Mouse (Mus musculus): Measurements from ENCODE around the gene Jmy.
"Not testable (repeated sequence)": the region's sequence is repeated elsewhere in the genome, so short reads cannot be mapped to it uniquely, and the experiment has no call there.

The Jmy gene

DNA sequence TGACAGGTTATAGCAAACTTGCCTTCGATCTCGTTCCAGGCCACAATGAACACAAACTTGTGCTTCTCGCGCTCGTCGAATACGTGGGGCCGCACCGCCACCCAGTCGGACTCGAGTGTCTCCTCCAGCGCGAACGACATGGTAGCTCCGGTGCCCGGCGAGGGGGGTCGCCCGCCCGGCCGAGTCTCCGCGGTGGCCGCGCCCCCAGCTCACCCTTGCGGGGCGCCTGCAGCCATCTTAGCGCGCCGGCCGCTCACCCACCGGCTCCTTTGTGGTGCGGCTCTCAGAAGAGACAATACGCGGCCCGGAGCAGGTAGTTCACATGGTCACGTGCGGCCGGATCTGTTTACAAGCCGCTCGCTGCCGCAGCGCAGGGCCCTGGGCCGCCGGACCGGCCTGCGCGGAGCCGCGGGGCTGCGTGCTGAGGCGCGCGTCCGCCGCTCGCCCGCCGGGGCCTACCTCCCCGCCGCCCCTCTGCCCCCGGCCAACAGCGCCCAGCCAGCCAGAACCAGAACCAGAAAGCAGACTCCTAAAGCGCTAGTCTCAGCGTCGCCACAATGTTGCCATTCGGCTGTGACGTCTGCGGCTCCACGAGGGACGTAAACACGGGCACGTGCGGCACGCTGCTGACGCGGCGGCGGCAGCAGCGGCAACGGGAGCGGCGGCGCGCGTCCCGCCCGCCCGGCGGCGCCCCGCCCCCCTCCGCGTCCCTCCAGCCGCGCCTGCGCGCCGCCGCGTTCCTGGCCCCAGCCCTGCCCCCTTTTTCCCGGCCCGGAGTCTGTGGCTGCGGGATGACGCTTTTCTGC lies at the start of gene Jmy:
TSS of gene Jmy (minus strand) at position 642 of the 806 bp plus-strand sequence.
- peak; percentile 22 to 74 for DNase-seq (ENCODE audit: low read depth in 1 of 2, low spot score in 2 of 2)

DNA sequence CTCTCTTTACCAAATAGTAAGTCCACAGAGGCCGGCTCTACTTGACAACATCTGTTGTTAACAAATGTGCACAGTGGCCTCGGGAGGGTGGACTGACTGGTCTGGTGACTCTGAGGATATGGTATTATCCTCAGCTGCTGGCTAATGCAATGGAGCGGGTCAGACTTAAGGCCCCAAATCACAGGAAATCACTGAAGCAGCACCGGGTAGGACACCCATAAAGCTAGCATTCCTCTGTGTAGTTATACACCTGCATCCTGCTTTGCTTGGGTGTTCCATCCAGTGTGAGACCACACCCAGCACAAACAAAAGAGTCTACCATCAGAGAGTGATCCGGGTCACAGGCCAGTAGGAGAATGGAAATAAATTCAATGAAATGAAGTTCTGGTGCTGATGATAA lies 48.0 kb upstream of the Jmy start:
- no peak for DNase-seq (ENCODE audit: low read depth in 1 of 2, low spot score in 2 of 2)

DNA sequence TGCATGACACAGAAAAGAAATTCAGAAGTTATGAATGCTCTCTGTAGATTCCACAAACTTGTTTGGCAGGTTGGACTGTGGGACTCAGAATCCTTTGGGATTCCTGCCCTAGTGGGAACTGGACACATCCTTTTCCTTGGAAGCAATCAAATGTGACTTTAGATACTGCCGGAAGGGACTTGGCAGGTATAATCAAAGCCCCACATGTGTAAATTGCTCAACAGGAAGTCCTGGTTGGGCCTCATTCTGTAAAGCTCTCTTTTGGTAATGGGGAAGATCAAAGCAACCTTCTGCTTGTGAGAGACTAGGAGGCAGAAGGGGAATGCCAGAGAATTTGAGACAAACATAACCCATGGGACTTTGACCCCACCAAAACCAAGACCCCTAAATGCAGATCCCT lies 46.4 kb upstream of the Jmy start:
- DNase-seq (ENCODE audit: low read depth in 1 of 2, low spot score in 2 of 2), result no peak

DNA sequence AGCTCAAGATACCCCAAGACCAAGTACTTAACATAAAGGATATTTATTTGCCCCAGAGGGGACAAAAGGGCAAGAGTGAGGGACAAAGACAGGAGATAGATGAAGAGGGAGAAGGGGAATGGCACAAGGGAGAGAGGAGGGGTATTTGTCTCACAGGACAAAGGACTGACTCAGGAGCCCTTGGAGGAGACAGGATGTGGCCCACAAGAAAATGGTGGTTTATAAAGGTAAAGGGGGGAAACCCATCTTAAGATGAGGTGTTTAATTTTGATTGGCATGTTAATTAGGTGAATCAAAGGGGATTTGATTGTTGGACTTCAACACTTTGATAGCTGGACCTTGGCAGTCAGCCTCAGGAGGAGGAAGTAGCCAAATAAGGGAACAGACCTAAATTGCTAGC lies 44.7 kb upstream of the Jmy start:
- DNase-seq (ENCODE audit: low read depth in 1 of 2, low spot score in 2 of 2), result no peak

DNA sequence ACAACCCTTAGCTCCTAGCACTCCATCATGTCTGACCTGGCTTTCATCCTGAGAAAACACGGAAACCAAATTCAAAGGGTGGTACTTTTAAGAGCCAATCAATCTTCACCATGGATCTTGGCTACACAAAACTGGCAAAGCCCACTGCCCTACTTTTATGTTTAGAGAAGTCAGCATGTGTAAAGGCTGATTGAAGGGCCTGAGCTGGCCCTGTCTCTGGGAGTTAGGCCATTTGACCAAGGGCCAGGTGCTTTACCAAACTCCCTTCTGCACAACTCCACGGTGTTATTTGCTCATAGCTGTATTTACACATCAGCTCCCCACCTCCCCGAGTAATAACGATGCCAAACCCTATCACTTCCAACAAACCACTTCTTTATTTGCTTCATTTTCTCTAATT lies 39.7 kb upstream of the Jmy start:
- DNase-seq (ENCODE audit: low read depth in 1 of 2, low spot score in 2 of 2), result no peak

DNA sequence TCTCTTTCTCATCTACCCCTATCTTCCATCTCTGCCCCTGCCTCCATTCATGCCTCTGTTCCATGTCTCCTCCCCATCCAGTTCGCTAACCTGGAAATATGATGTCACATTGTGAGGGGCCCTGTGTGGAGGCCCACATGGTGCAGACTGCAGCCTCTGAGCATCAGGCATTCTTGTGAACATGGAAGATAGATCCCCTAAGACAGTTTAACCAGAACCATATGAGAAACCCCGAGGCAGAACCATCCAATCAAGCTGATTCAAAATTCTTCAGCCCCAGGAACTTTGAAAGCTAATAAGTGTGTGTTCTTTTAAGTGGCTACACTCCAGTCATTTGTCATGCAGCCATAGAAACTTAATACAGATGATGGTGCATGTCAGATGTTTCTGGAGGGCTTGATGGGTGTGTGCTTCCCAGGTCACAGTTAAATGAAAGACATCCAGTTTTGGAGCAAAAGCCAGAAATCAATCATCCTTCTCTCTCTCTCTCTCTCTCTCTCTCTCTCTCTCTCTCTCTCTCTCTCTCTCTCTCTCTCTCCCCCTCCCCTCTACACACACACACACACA lies 19.2 kb upstream of the Jmy start:
- no peak for DNase-seq (ENCODE audit: low read depth in 1 of 2, low spot score in 2 of 2)

DNA sequence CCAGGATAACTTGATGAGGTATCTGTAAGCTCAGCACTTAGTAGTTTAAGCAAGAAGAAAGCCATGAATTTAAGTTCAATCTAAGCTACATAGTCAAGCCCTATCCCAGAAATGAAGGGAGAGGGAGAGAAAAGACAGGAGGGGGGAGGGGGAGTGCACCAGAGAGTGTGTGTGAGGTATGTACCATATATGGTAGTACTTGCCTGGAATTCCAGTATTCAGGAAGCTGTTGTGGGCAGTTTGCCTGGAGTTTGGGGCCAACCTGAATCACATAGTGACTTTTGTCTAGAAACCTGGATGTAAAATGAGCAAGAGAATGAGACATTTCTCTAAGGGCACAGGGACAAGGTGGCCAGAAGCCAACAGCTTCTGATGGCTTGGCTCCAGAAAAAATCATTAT lies 17.6 kb upstream of the Jmy start:
- no peak for DNase-seq (ENCODE audit: low read depth in 1 of 2, low spot score in 2 of 2)

DNA sequence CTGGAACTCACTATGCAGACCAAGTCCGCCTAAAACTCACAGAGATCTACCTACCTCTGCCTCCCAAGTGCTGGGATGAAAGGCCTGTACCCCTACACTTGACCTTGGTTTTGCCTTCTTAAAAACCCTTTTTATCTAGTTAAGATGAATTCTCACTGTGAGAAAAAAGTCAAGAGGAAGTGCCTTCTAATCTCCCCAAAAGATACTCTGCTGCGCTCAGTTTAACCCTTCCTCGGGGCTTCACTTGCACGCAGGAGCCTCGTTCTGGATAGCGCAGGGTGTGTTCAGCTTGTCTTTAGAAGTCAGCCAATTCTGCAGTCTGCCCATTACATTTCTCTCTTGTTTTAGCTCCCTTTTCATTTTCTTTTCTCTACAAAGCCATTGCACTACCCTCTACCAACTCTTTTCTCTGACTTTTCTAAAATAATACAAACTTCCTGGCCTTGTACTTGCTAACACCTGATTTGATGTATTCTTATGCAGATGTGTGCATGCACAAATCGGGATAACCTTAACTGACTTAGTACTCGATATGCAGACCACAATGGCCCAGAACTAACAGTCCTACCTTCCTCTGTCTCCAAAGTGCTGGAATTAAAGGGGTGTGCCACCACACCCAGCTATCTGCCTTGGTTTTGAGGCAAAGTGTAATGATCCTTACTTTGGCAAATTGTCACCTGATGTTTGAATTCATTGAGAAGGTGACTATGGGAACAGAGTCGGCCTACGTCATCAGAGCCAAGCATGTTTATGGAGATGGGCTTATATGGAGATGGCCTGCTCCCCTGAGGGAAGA lies 14.6 kb upstream of the Jmy start:
- no peak for DNase-seq (ENCODE audit: low read depth in 1 of 2, low spot score in 2 of 2)

DNA sequence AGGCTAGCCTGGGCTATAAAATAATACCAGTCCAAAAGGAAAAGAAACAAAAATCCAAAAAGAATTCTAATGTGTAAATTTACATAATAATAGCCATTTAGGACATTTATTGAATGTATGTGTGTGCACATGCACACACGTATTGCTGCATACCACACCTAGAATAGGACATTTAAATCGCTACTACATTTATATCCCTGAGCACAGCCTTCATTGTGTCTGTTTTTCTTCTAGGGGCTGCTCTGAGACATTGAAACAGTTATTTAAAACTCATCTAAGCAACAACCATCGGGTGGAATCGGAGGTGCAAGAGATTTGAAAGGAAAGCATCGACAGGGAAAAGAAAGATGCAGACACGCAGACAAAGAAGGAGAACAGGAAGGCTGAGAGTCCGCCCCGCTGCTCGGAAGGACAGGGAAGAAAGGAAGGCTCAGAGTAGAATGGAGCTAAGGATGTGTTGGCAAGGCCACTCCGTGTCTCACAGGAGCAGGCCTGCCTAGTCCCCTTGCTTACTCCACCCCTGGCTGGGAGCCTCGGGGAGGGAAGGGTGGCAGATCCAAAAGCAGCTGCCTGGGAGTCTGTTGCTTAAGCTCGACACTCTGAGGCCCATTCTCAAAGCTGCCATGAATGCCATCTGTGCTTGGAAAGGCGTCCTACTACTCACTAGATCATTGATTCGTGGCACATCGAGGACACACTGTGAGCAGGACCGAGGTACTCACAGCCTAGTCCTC lies 11.0 kb upstream of the Jmy start:
- DNase-seq (ENCODE audit: low read depth in 1 of 2, low spot score in 2 of 2), result no peak

DNA sequence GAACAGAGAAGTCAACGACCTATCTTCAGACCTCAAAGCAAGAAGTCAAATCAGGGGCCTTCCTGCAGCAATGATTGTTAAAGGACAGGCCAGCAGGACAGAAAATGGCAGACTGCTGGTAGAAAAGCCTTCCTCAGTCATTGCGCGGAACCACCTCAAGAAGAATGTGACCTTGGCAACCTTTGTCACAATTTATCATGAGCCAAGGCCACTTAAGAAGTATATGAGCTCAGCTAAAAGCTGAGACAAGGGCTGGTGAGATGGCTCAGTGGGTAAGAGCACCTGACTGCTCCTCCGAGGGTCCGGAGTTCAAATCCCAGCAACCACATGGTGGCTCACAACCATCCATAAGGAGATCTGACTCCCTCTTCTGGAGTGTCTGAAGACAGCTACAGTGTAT lies 7.3 kb upstream of the Jmy start:
- DNase-seq (ENCODE audit: low read depth in 1 of 2, low spot score in 2 of 2), result not testable (repeated sequence)

DNA sequence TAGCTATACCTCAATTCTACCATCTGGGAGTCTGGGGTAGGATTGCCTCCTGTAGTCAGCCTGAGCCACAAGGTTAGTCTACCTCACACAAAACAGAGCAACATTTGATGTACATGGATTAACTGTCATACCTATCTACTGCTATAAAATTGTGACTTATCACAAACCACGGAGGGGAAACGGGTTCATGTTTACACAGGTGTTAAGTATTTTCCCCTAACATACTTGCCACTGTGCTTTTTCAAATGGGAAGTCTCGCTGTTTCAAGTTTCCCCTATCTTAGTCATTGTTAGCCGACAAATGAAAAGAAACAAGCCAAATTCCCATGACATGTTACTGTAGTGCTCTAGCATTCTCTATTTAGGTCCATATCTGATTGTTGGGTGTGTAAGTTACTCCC lies 2.1 kb upstream of the Jmy start:
- no peak for DNase-seq (ENCODE audit: low read depth in 1 of 2, low spot score in 2 of 2)

DNA sequence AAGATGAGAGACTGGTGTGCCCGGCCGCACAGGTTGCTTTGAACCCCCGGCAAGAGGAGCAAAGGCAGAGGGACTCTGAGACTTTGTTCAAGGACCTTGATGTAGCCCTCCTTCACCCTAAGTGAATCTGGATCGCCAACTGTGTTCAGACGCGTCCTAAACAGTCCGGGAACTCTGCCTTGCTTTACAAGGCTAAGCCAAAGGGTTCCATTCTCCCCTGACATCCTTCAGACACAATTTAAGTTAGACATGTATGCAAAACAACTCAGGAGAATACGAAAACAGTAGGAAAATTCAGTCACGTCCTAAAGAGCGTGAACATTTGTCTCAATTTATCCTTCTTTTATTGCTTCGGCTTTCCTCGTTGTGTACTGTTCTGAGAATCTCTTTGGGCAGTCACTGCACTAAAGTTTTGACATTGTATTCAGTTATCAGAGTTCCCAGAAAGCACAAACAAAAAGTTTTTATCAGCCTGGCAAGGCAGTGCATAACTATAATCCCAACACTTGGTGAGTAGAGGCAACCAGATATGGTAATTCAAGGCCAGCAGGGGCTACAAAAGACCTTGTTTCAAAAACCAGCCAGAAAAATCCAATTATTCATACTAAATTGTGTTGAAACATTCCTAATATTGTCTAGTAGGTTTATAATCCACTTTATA lies 495 bp upstream of the Jmy start:
- DNase-seq (ENCODE audit: low read depth in 1 of 2, low spot score in 2 of 2), result peak in 1 of 2 experiments; percentile 0

DNA sequence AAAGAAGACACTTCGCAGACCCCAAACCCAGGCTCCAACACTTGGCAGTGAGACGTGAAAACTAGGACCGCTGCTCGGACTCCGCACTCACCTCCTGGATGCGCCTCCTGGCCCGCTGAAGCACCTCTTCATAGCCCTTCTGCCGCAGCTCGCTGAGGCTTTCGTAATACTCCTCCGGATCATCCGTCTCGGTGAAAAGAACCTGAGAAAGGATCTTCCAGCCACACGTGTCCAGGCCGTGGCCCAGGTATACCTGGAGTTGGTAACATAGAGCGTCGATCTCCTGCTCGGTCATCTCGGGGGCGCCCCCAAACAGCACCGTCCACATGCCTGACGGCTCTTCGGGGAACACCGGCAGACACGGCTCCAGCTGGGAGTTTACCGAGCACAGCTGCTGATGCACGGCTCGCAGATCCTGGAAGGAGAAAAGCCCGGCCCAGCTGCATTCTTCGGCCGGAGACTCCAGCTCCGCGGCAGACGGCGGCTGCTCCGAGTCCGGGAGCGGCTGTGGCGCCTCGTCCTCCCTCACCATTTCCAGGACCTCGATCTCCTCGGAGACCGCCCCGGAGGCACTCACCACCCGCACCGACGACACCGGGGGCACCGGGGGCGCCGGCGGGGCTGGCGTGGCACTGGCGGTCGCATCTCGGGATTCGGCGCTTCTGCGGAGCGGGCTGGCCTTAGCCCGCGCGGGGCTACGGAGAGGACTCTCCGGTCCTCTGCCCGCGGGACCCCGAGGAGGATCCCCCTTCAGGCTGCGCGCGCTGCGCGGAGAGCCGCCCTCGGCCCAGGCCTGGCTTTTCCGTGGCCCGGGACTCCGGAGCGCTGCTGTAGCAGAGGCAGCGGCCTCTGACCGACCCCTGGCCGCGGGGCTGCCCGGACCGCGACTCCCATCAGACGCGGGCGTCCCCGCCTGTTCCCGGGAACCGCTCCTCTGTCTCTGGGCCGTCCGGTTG lies 1.1 kb downstream of the Jmy start:
- peak; percentile 2 to 10 for DNase-seq (ENCODE audit: low read depth in 1 of 2, low spot score in 2 of 2)

DNA sequence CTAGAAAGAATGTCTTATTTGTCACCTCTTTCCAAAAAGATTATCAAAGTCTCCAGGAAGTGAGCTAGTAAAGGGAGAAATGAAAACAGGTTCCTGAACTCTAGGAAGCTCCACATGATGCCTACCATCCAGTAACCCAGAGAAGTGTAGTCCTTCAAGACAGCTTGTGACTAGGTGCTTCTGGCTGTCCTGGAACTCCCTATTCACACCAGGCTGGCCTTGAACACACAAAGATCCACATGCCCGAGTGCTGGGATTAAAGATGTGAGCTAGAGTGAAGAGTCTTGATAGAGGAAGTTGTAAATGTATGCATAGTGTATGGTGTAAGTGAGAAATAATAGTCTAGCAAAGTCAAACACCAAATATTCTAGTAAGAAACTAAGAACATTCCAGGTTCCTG lies 2.6 kb downstream of the Jmy start:
- no peak for DNase-seq (ENCODE audit: low read depth in 1 of 2, low spot score in 2 of 2)

DNA sequence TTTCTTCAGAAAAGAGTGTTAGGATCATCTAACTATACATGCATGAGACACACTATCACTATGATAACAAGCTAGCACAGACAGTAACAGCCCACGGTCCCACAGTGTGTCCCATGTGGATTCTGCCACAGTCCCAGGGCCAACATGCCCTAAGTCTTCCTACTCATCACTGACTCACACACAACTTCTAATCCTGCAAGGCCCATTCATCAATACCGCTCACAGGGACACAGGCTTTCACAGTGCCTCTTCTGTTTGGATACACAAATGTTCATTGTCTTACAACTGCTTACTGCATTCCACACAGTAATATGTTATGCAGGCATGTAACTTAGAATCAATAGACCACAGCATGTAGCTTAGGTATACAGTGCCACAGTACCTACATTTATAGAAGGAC lies 11.1 kb downstream of the Jmy start:
- DNase-seq (ENCODE audit: low read depth in 1 of 2, low spot score in 2 of 2), result no peak

DNA sequence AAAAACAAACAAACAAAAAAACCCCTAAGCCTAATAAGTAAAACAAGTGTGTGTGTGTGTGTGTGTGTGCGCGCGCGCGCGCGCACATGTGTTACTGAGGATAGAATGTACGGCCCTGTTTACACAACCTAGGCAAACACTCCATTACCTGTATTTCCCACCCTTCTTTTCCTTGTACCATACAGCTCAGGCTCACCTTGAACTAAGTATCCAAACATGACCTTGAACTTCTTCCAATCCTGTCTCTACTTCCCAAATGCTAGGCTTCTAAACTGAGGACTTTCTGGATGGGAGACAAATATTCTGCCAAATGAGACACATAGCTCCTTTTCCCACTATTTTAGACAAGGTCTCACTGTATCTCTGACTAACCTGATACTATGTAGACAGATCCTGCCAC lies 11.9 kb downstream of the Jmy start:
- DNase-seq (ENCODE audit: low read depth in 1 of 2, low spot score in 2 of 2), result no peak

DNA sequence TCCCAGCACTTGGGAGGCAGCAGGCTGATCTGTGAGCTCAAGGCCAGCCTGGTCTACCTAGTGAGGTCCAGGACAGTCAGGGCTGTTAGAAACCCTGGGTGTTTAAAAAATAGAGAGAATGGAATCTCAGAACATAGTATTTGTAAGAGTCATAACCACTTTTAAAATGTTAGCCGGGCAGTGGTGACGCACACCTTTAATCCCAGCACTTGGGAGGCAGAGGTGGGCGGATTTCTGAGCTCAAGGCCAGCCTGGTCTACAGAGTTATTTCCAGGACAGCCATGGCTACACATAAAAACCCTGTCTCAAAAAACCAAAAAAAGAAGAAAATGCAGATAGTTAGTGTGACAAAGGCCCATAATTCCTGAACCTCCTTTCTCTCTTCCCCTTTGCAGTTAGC lies 15.3 kb downstream of the Jmy start:
- DNase-seq (ENCODE audit: low read depth in 1 of 2, low spot score in 2 of 2), result no peak

DNA sequence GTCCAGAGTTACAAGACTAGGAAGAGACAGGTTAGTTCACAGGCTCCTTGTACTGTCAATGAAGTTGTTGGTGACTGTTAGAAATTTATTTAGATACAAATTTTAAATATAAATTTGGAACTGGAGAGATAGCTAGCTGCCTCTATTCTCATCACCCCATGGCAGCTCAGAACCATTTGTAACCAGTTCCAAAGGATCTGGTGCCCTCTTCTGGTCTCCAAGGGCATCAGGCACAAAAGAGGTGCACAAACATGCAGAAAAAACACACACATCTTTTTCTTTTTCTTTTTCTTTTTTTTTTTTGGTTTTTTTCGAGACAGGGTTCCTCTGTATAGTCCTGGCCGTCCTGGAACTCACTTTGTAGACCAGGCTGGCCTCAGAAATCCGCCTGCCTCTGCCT lies 18.5 kb downstream of the Jmy start:
- DNase-seq (ENCODE audit: low read depth in 1 of 2, low spot score in 2 of 2), result no peak

DNA sequence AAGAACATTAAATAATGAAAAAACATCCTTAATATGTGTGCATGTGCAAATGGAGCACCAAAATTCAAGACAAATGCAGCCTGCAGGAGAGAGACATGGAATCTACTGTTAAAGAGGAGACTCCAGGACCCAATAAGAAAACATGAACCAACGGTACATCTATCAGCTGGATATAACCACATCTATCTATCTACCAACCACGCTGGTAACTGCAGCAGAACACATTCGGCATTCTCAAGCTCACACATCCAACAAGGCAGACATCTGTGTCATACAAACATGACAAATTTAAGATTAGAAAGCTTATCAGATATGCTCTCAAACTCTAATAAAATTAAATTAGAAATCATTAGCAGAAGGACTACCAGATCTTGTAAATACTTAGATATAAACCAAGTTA lies 21.3 kb downstream of the Jmy start:
- no peak for DNase-seq (ENCODE audit: low read depth in 1 of 2, low spot score in 2 of 2)

DNA sequence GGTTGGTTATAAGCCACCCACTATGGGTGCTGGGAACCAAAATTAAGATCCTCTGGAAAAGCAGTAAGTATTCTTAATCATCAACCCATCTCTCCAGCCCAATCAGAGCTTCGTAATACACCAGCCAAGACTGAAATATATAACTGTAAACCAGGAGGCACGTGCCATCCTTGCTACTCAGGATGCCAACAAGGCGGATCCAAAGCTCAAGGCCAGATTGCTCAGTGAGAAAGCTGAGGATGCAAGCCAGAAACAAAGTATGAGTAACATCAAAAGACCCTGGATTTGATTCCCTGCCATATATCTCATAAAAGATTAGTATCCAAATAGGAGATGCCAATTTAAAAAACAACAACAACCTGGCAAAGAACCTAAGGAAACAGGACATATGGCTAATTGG lies 31.3 kb downstream of the Jmy start:
- no peak for DNase-seq (ENCODE audit: low read depth in 1 of 2, low spot score in 2 of 2)
